Mouse (Mus musculus): Measurements from ENCODE around the gene Mrpl52. TPM values are rescaled to one million over a fixed set of nuclear protein-coding genes. Genes with fewer than 3 reads are reported as not detected.
A peak's percentile ranks its signal among the peaks of the same experiment; 100 is the strongest.

Mrpl52 gene
- polyA plus RNA-seq, 2 experiments: 177 to 218 TPM

GRCm38 (mm10) chr14:54415241-54416020 lies 11.3 kb upstream of the Mrpl52 start:
- 0 out of 2 replicates have a peak overlapping the region, but pooled peaks have one; percentile 11 for H3K4me2 ChIP-seq (ENCODE audit: low read depth)
- H3K4me1 ChIP-seq (replicated peaks; ENCODE audit: control insufficient read depth in 2 of 2, insufficient read depth in 2 of 2, low read length in 1 of 2): peaks cover 0 to 18% of the 10 kb centered on the region in 2 experiments
- ATAC-seq (ENCODE audit: insufficient read depth) (no peak), DNase-seq (ENCODE audit: low read depth in 3 of 3, low spot score in 3 of 3) (no peak)
- no peaks in the 10 kb centered on the region for H3K27me3 ChIP-seq (ENCODE audit: control insufficient read depth, insufficient read depth, low read length)
- H3K27ac ChIP-seq: no peak overlapping the region
- no peak for TF ChIP-seq EP300 (IDR thresholded peaks at IDR 0.05; ENCODE audit: low read depth)
- TF ChIP-seq CTCF (IDR thresholded peaks at IDR 0.05; ENCODE audit: low read depth): no peak
- no peak overlapping the region for H3K4me3 ChIP-seq (ENCODE audit: insufficient read depth in 1 of 2, low read depth in 2 of 2, low read length in 2 of 2)
- no peaks in the 10 kb centered on the region for H3K9me3 ChIP-seq (ENCODE audit: control insufficient read depth, low read length)
- H3K36me3 ChIP-seq (replicated peaks; ENCODE audit: control insufficient read depth, insufficient read depth, low read depth): no peaks in the 10 kb centered on the region
- WGBS (ENCODE audit: insufficient replicate concordance): 38% methylated on average over 13 of the region's 13 CpGs
- H3K9ac ChIP-seq (replicated peaks): no peak overlapping the region

- 53% methylated on average over 5 of the region's 5 CpGs for WGBS (ENCODE audit: insufficient replicate concordance)
- Histone ChIP-seq H3K4me3 (ENCODE audit: insufficient read depth in 1 of 2, low read depth in 2 of 2, low read length in 2 of 2) (no peak overlapping the region), H3K4me2 (ENCODE audit: low read depth) (no peak overlapping the region), H3K9me3 (ENCODE audit: control insufficient read depth, low read length) (no peaks in the 10 kb centered on the region), H3K36me3 (replicated peaks; ENCODE audit: control insufficient read depth, insufficient read depth, low read depth) (no peaks in the 10 kb centered on the region), H3K4me1 (replicated peaks; ENCODE audit: control insufficient read depth in 2 of 2, insufficient read depth in 2 of 2, low read length in 1 of 2) (peaks cover 0 to 16% of the 10 kb centered on the region in 2 experiments; a peak in 3 of 4 replicates), H3K27me3 (ENCODE audit: control insufficient read depth, insufficient read depth, low read length) (no peaks in the 10 kb centered on the region), H3K27ac (no peak overlapping the region), H3K9ac (replicated peaks) (no peak overlapping the region)
- TF ChIP-seq EP300 (IDR thresholded peaks at IDR 0.05; ENCODE audit: low read depth) (no peak), CTCF (IDR thresholded peaks at IDR 0.05; ENCODE audit: low read depth) (no peak)
- no peak for DNase-seq (ENCODE audit: low read depth in 3 of 3, low spot score in 3 of 3)
- ATAC-seq (ENCODE audit: insufficient read depth): no peak
Observed at GRCm38 (mm10) chr14:54416229-54416775, 10.4 kb upstream of the Mrpl52 start.

GRCm38 (mm10) chr14:54416830-54417229 lies 9.9 kb upstream of the Mrpl52 start:
- H3K27ac ChIP-seq: no peak overlapping the region
- no peak for DNase-seq (ENCODE audit: low read depth in 3 of 3, low spot score in 3 of 3)
- WGBS (ENCODE audit: insufficient replicate concordance): 74% methylated on average over 4 of the region's 4 CpGs
- H3K9me3 ChIP-seq (ENCODE audit: control insufficient read depth, low read length): no peaks in the 10 kb centered on the region
- no peak overlapping the region for H3K4me3 ChIP-seq (ENCODE audit: insufficient read depth in 1 of 2, low read depth in 2 of 2, low read length in 2 of 2)
- no peak for TF ChIP-seq EP300 (IDR thresholded peaks at IDR 0.05; ENCODE audit: low read depth)
- no peak for TF ChIP-seq CTCF (IDR thresholded peaks at IDR 0.05; ENCODE audit: low read depth)
- H3K4me2 ChIP-seq (ENCODE audit: low read depth): peak overlapping the region; percentile 55
- ATAC-seq (ENCODE audit: insufficient read depth): no peak
- H3K36me3 ChIP-seq (replicated peaks; ENCODE audit: control insufficient read depth, insufficient read depth, low read depth): no peaks in the 10 kb centered on the region
- H3K9ac ChIP-seq (replicated peaks): no peak overlapping the region
- H3K27me3 ChIP-seq (ENCODE audit: control insufficient read depth, insufficient read depth, low read length): no peaks in the 10 kb centered on the region
- peaks cover 0 to 16% of the 10 kb centered on the region in 2 experiments; a peak in 3 of 4 replicates for H3K4me1 ChIP-seq (replicated peaks; ENCODE audit: control insufficient read depth in 2 of 2, insufficient read depth in 2 of 2, low read length in 1 of 2)

GRCm38 (mm10) chr14:54417623-54418081 lies 9.1 kb upstream of the Mrpl52 start, which contains the start of gene Slc7a7:
TSS of gene Slc7a7 (minus strand) at chr14:54417780.
- Histone ChIP-seq H3K27ac (no peak within 1 kb of the TSS), H3K9me3 (ENCODE audit: control insufficient read depth, low read length) (no peaks in the 10 kb centered on the region), H3K27me3 (ENCODE audit: control insufficient read depth, insufficient read depth, low read length) (no peaks in the 10 kb centered on the region), H3K4me3 (ENCODE audit: insufficient read depth in 1 of 2, low read depth in 2 of 2, low read length in 2 of 2) (peak within 1 kb of the TSS; percentile 23 to 39), H3K4me1 (replicated peaks; ENCODE audit: control insufficient read depth in 2 of 2, insufficient read depth in 2 of 2, low read length in 1 of 2) (peaks cover 0 to 16% of the 10 kb centered on the region in 2 experiments; a peak in 3 of 4 replicates), H3K36me3 (replicated peaks; ENCODE audit: control insufficient read depth, insufficient read depth, low read depth) (no peaks in the 10 kb centered on the region), H3K9ac (replicated peaks) (peak within 1 kb of the TSS; percentile 47), H3K4me2 (ENCODE audit: low read depth) (peak within 1 kb of the TSS; percentile 55)
- DNase-seq (ENCODE audit: low read depth in 3 of 3, low spot score in 3 of 3): peak; percentile 52 to 69 (median 57)
- peak; percentile 61 for ATAC-seq (ENCODE audit: insufficient read depth)
- TF ChIP-seq CTCF (IDR thresholded peaks at IDR 0.05; ENCODE audit: low read depth): peak; percentile 70
- TF ChIP-seq EP300 (IDR thresholded peaks at IDR 0.05; ENCODE audit: low read depth): no peak
- 3% methylated on average over 19 of the region's 19 CpGs for WGBS (ENCODE audit: insufficient replicate concordance)

- ATAC-seq (ENCODE audit: insufficient read depth) (no peak), DNase-seq (ENCODE audit: low read depth in 3 of 3, low spot score in 3 of 3) (no peak)
- Histone ChIP-seq H3K9ac (replicated peaks) (no peak overlapping the region), H3K36me3 (replicated peaks; ENCODE audit: control insufficient read depth, insufficient read depth, low read depth) (no peaks in the 10 kb centered on the region), H3K4me3 (ENCODE audit: insufficient read depth in 1 of 2, low read depth in 2 of 2, low read length in 2 of 2) (no peak overlapping the region), H3K9me3 (ENCODE audit: control insufficient read depth, low read length) (no peaks in the 10 kb centered on the region), H3K27ac (no peak overlapping the region), H3K27me3 (ENCODE audit: control insufficient read depth, insufficient read depth, low read length) (no peaks in the 10 kb centered on the region), H3K4me2 (ENCODE audit: low read depth) (no peak overlapping the region), H3K4me1 (replicated peaks; ENCODE audit: control insufficient read depth in 2 of 2, insufficient read depth in 2 of 2, low read length in 1 of 2) (peaks cover 20 to 36% of the 10 kb centered on the region in 2 experiments)
- 72% methylated on average over 2 of the region's 2 CpGs for WGBS (ENCODE audit: insufficient replicate concordance)
- TF ChIP-seq EP300 (IDR thresholded peaks at IDR 0.05; ENCODE audit: low read depth): no peak
- TF ChIP-seq CTCF (IDR thresholded peaks at IDR 0.05; ENCODE audit: low read depth): no peak
Observed at GRCm38 (mm10) chr14:54421014-54421413, 5.7 kb upstream of the Mrpl52 start.

All from liver, embryonic 14.5 days (tissue).